Mouse (Mus musculus): Measurements from ENCODE around the gene Ctla4.

GRCm38 (mm10) chr1:60860955-60861354 is 25.8 kb upstream of the Ctla4 start:
- TF ChIP-seq SMC3 (IDR thresholded peaks at IDR 0.05; ENCODE audit: low read depth, low read length) (no peak), GABPA (IDR thresholded peaks at IDR 0.05; ENCODE audit: low read depth, low read length) (no peak), CHD2 (IDR thresholded peaks at IDR 0.05; ENCODE audit: low read length) (no peak)
